Mouse (Mus musculus) T-helper 2 cell (primary cell): ENCODE data around the gene Rtn4.
"Not testable (repeated sequence)": the region's sequence is repeated elsewhere in the genome, so short reads cannot be mapped to it uniquely, and the experiment has no call there.

Experiments
- in situ Hi-C: fragments of 300-600 bp; cut with MboI, MseI; formaldehyde crosslinking; loops from one replicate; pipeline ENCODE4 v1.15.1; 2025; ENCODE audit warnings: high pct_unique_total_duplicates

Rtn4 gene

GRCm38 (mm10) chr11:29709512-29709911 is 16.8 kb downstream of the Rtn4 start:
- in situ Hi-C loops = loop anchor here (5.0 kb wide), 1 partner anchor 178 kb away; no protein-coding TSS in a partner anchor

DNA sequence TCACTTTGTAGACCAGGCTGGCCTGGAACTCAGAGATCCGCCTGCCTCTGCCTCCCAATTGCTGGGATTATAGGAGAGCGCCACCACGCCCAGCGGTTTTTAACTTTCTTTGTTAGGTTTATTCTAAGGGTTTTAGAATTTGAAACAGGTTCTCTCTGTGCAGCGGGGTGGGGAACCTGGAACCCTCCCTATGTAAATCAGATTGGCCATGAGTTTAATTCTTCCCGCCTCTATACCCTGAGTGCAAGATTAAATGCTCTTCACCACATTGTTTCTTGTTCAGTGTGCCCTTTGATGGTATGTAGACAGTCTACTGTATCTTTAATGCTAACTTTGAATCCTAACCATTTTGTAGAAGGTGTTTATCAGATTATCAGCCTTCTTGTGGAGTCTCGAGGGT is 21.4 kb downstream of the Rtn4 start:
- in situ Hi-C loops = no loop called here

DNA sequence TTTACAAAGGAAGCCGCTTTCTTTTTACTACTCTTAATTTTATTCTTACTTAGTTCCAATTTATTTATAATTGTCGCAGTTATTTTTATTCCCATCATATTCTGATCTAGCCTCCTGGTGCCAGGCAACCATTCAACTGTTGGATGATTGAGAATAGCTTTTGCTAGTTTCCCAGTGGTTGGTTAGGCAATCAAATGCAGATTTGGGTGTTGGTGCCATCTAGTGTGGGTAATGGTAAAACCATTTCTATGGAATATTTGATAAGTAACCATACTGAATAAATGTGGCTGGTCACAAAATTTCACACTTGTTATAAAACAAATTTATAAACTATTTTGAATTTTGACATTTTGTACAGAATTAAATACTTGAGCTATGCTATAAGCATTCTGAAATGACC is 22.0 kb downstream of the Rtn4 start:
- in situ Hi-C loops = no loop called here

GRCm38 (mm10) chr11:29715499-29715898 is 22.8 kb downstream of the Rtn4 start:
- in situ Hi-C loops = no loop called here

GRCm38 (mm10) chr11:29718541-29718940 is 25.8 kb downstream of the Rtn4 start:
- in situ Hi-C loops = no loop called here

- in situ Hi-C loops = no loop called here
Measured at GRCm38 (mm10) chr11:29719597-29719996, 26.9 kb downstream of the Rtn4 start.

DNA sequence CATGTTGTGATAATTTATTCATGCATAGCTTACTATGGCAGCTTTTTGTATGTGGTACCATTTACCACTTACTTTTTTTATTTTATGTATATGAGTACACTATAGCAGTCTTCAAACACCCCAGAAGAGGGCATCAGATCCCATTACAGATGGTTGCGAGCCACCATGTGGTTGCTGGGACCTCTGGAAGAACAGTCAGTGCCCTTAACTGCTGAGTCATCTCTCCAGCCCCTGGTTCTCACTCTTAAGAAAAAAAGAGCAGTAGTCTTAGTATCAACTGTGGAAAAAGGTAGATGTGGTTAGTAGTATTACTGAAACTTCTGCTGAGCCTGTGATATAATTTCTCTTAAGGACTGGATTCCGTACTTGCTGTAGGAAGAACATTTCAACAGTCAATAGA is 31.5 kb downstream of the Rtn4 start:
- in situ Hi-C loops = no loop called here

DNA sequence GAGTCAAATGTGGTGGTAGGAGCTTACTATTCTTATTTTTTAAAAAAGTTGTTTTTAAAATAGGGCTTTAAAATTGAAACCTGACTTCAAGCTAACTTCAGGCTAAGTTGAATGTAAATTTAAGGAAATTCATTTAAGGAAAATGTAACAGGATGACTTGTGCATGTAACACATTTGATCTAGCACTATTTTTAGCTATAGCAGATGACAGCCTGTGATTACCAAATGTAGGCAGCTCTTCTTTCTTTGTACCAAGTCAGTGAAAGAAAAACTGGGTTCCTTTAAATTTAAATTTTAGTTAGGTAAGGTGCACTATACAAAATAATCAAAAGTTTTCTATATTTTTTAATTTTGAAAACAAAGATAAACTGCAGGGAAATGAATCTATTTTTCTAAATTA is 32.4 kb downstream of the Rtn4 start:
- in situ Hi-C loops = no loop called here

- in situ Hi-C loops = no loop called here
Measured at GRCm38 (mm10) chr11:29725610-29726009, 32.9 kb downstream of the Rtn4 start.

DNA sequence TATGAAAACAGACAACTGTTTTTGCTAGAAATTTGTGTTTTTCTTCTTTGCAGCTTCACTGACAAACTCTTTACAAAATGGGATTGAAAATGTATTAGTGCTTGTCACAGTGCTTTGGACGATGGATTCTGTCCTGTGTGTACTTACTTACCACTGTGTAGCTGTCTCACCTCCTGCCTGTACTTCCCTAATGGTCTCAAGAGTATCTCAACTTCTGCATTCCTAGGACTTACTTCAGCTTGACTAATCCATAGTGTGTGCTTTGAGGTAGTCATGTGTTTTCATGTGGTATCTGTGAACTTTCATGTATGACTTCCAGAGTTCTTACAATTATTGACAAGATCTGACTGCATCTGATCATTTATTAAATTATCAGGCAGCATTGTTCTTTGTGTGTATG is 35.2 kb downstream of the Rtn4 start:
- in situ Hi-C loops = no loop called here

- in situ Hi-C loops = no loop called here
Measured at GRCm38 (mm10) chr11:29739752-29740151, 47.0 kb downstream of the Rtn4 start.

- in situ Hi-C loops = no loop called here
Measured at GRCm38 (mm10) chr11:29744760-29745430, 52.1 kb downstream of the Rtn4 start.

GRCm38 (mm10) chr11:29745513-29745912 is 52.8 kb downstream of the Rtn4 start:
- in situ Hi-C loops = no loop called here

GRCm38 (mm10) chr11:29746203-29746602 is 53.5 kb downstream of the Rtn4 start:
- in situ Hi-C loops = no loop called here

GRCm38 (mm10) chr11:29747365-29747764 is 54.6 kb downstream of the Rtn4 start:
- in situ Hi-C loops = no loop called here

DNA sequence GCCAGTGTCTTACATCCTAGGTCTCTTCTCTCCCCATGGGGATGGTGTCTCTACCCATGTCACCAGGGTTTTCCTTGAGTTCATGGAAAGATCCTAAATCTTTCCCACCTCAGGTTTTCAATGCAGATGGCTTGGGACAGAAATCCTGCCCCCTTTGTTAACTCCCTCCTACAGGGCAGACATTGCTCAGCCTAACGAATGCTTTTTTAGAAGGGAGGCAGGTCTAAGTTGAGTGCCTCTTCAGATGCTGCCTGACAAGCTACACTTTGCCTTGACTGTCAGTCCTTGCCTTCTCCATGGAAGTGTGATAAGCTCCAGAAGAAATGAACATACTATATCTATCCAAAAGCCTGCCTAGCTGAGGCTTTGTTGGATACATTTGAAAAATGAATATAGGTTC is 55.1 kb downstream of the Rtn4 start:
- in situ Hi-C loops = no loop called here

DNA sequence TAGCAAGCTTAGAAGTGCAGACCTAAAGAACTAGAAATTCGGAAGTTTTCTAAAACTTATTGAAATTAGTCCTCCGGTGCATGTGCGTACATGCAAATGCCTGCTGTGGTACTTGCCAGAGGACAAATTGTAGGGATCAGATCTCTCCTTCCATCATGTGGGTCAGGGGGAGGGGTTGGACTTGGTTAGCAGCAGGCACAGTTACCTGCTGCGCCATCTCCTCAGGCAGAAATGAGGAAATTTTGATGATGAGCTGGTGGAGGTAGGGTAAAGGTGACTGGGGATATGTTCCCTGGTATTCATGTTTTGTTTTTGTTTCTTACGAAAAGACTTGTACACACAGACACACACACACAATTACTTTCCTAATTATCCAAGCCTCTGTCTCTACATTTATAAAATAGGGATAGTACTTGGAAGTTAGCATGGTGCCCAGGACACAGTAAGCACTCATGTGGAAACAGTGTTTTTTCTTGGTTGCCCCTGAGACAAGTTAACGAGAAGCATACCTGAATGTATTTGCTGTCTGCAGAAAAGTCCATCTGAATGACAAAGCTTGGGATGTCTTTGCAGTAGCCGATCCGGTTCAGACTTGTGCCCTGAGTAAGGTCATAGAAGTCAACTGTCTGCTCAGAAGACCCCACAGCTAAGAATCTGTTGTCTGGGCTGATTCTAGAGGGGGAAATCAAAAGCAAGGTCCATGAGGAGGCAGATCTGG is 56.2 kb downstream of the Rtn4 start:
- in situ Hi-C loops = no loop called here

GRCm38 (mm10) chr11:29749468-29749829 is 56.7 kb downstream of the Rtn4 start:
- in situ Hi-C loops = no loop called here

- in situ Hi-C loops = no loop called here
Measured at GRCm38 (mm10) chr11:29751013-29751412, 58.3 kb downstream of the Rtn4 start.

DNA sequence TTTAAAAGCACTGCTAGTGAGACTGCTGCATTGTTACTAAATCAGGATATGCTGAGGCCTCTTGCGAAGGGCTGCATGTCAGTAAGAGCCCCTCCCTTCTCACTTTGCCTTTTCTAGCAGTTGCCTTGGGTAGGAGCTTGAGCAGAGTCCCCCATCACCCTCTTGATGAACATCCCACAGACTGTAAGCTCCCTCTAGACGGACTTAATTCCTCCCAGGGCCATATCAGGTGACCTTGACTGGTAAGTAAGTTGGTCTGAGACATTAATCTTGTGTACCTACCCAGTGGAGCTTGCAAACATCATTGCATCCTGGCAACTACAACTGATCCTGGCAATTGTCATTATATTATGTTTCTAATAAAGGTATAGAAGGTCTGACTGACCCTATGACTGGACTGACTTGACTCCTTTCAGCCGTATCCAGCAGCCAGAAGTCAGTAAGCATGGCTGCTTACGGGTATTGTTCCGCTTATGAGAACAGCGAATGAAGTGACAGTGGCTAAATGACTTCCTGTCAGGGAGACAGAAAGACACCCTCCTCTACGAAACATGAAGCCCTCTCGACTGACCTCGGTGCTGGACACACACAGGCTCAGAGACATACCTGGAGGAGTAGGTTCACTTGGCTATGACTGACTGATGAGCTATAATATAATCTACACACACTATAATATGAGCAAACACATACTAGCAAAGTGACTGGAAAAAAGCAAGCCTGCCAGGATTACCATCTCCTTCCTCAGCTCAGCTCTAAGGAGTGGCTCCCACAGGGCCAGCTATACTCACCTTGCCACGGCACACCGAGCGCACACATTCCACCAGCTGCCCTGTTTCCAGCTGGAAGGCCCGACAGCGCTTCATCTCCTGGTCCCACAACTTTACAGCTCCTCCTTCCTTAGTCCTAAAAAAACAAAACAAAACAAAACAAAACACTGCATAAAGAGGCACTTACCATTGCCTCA is 59.2 kb downstream of the Rtn4 start:
- in situ Hi-C loops = no loop called here

DNA sequence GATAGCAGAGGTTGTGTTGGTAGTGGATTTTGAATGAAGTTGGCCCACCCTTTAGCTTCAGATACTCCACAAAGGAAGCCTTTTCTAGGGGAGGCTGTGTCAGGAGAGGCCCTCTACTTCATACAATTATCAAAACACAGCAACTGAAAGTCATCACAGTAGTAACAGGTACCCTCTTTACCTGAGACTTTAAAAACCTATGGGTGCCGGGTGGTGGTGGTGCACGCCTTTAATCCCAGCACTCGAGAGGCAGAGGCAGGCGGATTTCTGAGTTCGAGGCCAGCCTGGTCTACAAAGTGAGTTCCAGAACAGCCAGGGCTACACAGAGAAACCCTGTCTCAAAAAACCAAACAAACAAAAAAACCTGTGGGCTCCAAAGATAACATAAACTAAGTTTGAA is 63.3 kb downstream of the Rtn4 start:
- in situ Hi-C loops = not testable (repeated sequence)

GRCm38 (mm10) chr11:29758617-29759016 is 65.9 kb downstream of the Rtn4 start:
- in situ Hi-C loops = no loop called here
